Mouse (Mus musculus) lung, adult 2 months (tissue): ENCODE data around the gene Bcl6b. TPM values are rescaled to one million over a fixed set of nuclear protein-coding genes. Genes with fewer than 3 reads are reported as not detected.

Source experiments
- DNase-seq: peaks from one replicate; pipeline ENCODE4 v3.0.0; 2022
- H3K4me1 ChIP-seq: fragments of 200-500 bp; 2 replicates; pipeline ENCODE4 v1.6.1; 2011; ENCODE audit warnings: low read length; ENCODE audit not compliant: control insufficient read depth, insufficient read depth
- H3K4me3 ChIP-seq: fragments of 200-500 bp; replicated peaks from 2 replicates; pipeline ENCODE3; 2011; ENCODE audit warnings: low read depth, mild to moderate bottlenecking, control low read depth, low read length; ENCODE audit errors: extremely low read depth
- CTCF ChIP-seq: fragments of 200-500 bp; IDR thresholded peaks from 2 replicates; pipeline ENCODE4 v1.5.1; 2011; ENCODE audit warnings: mild to moderate bottlenecking, low read length, control low read depth; ENCODE audit not compliant: insufficient read depth
- POLR2A ChIP-seq: fragments of 200-500 bp; IDR thresholded peaks from 2 replicates; pipeline ENCODE4 v1.6.1; 2011; ENCODE audit warnings: low read depth, mild to moderate bottlenecking, control low read depth, low read length, borderline replicate concordance; ENCODE audit errors: extremely low read depth
- WGBS: fragments of 180-500 bp; shearing (Covaris S2); methylation state at CpG from one replicate; pipeline ENCODE4 v1.1.7; 2018; 5-methylcytosine and 5-hydroxymethylcytosine counted together
- polyA plus RNA-seq: library from polyadenylated mRNA; depleted of rRNA; stranded (reverse); fragments of >200 nt; gene quantifications from 2 replicates; pipeline ENCODE4 v1.2.3, GENCODE M21; 2012

Bcl6b gene
- polyA plus RNA-seq, 1 experiment = 21.9 TPM

DNA sequence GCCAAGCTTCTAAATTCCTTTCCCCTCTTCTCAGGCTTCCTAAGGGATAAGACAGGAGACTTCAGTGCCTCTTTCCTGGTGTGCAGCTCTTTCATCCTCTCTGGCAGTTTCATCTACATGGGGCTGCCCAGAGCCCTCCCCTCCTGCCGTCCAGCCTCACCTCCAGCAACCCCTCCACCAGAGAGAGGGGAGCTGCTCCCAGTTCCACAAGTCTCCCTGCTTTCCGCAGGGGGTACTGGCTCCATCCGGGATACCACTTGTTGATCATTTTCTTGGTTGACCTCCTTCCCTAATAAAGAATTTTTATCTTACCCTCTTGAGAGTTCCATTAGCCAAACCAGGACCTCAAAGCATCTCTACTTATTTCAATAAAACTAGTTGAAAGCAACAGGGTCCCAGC lies 13.5 kb downstream of the Bcl6b start:
- WGBS = 71% methylated on average over 3 of the region's 3 CpGs
- Histone ChIP-seq H3K4me1 (peaks cover 8% of the 10 kb centered on the region), H3K4me3 (no peak overlapping the region)
- DNase-seq = no peak
- no peak for TF ChIP-seq CTCF
- TF ChIP-seq POLR2A = no peak

GRCm38 (mm10) chr11:70215301-70215700 lies 14.3 kb downstream of the Bcl6b start:
- WGBS = 36% methylated on average over 22 of the region's 22 CpGs
- H3K4me3 ChIP-seq = no peak overlapping the region
- peaks cover 7% of the 10 kb centered on the region for H3K4me1 ChIP-seq
- no peak for TF ChIP-seq CTCF
- no peak for TF ChIP-seq POLR2A
- no peak for DNase-seq

- H3K4me1 ChIP-seq = peaks cover 4% of the 10 kb centered on the region; the same call in 1 of the 2 replicates
- no peak for DNase-seq
- TF ChIP-seq CTCF (no peak), POLR2A (no peak)
- no peak overlapping the region for H3K4me3 ChIP-seq
- 25% methylated on average over 18 of the region's 18 CpGs for WGBS
These were observed 14.8 kb downstream of the Bcl6b start for GRCm38 (mm10) chr11:70214856-70215209.

DNA sequence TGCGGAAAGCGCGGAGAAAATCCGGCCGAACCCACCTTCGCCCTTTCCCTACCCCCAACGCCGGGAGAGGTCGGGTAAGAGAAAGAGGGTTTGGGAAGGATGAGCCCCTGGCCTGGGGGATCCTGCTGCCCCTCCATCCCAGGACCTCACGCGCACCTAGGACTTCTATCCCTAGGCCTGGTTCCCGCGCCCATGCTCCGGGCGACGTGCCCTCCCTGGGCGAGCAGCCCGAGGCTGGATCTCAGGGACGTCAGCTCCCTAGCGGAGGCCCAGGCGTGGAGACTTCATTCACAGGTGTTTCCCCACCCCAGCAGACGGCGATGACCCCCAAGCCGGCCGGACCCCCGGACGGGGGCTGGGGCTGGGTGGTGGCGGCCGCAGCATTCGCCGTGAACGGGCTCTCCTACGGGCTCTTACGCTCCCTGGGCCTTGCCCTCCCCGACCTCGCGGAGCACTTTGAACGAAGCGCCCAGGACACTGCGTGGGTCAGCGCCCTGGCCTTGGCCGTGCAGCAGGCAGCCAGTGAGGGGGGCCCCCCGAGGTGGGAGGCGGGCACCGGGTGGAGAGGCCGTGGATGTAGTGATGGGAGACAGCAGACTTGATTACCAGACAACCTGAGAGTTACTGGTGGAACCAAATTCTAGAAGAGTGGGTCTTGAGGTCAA lies 15.3 kb downstream of the Bcl6b start:
- 3% methylated on average over 46 of the region's 46 CpGs for WGBS
- 0 out of 2 replicates have a peak, but pooled peaks have one; percentile 3 for TF ChIP-seq POLR2A
- no peak for TF ChIP-seq CTCF
- Histone ChIP-seq H3K4me1 (peaks cover 4% of the 10 kb centered on the region; the same call in 1 of the 2 replicates), H3K4me3 (peak overlapping the region; percentile 31)
- DNase-seq = no peak

- Histone ChIP-seq H3K4me1 (peaks cover 6% of the 10 kb centered on the region; the same call in 1 of the 2 replicates), H3K4me3 (peak overlapping the region; percentile 31)
- 12% methylated on average over 26 of the region's 26 CpGs for WGBS
- TF ChIP-seq CTCF = no peak
- 0 out of 2 replicates have a peak, but pooled peaks have one; percentile 17 for TF ChIP-seq POLR2A
- no peak for DNase-seq
These were observed 15.9 kb downstream of the Bcl6b start for GRCm38 (mm10) chr11:70213736-70214135.

GRCm38 (mm10) chr11:70212896-70213295 lies 16.7 kb downstream of the Bcl6b start:
- Histone ChIP-seq H3K4me1 (peaks cover 8% of the 10 kb centered on the region; the same call in 1 of the 2 replicates), H3K4me3 (no peak overlapping the region)
- peak; percentile 56 for TF ChIP-seq CTCF
- 0 out of 2 replicates have a peak, but pooled peaks have one; percentile 0 for TF ChIP-seq POLR2A
- 7% methylated on average over 9 of the region's 9 CpGs for WGBS
- DNase-seq = peak; percentile 66

DNA sequence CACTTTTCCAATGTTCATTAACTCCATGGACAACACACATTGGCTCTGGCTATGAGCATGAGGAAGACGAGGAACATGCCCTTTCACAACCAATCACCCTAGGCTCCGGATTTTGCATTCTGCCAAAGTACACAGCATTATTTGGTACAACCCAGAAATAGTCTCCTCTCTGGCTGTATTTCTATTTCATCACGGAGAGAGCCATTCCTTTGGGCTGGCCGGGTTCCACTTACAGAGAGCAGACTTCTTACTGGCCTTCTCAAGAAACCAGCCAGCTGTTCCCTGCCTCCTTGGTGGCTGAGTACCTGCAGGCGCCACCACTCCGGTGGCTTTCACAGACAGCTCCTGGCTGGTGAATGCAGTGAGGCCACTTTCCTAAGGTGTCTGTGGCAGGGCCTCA lies 17.2 kb downstream of the Bcl6b start, which contains the start of gene Slc16a11:
TSS of gene Slc16a11 (plus strand) at position 330 of the 400 bp plus-strand sequence.
- whole genome bisulfite sequencing = 37% methylated on average over 6 of the region's 6 CpGs
- H3K4me3 ChIP-seq = no peak within 1 kb of the TSS
- peaks cover 8% of the 10 kb centered on the region; the same call in 1 of the 2 replicates for H3K4me1 ChIP-seq
- peak; percentile 39; the same call in 1 of the 2 replicates for TF ChIP-seq POLR2A
- no peak for TF ChIP-seq CTCF
- no peak for DNase-seq

GRCm38 (mm10) chr11:70211972-70212371 lies 17.6 kb downstream of the Bcl6b start:
- 74% methylated on average over 6 of the region's 6 CpGs for WGBS
- DNase-seq = no peak
- Histone ChIP-seq H3K4me3 (no peak overlapping the region), H3K4me1 (peaks cover 8% of the 10 kb centered on the region; the same call in 1 of the 2 replicates)
- no peak for TF ChIP-seq CTCF
- TF ChIP-seq POLR2A = no peak

DNA sequence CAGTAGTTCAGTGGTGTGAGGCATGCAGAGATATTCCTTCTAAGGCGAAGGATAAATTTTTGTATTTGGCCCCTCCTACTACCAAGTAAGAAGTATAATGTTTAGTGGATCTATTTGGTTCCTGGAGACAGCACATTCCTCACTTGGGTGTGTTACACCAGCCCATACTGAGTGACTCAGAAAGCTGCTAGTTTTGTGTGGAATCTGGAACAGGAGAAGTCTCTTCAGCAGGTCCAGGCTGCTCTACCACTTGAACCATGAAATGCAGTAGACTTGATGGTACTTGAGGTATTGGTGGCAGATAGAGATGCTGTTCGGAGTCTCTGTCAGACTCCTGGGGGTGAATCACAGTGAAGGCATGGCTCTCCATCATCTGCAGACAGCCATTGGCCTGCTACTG lies 18.9 kb downstream of the Bcl6b start:
- TF ChIP-seq CTCF = no peak
- TF ChIP-seq POLR2A = no peak
- 76% methylated on average over 2 of the region's 2 CpGs for WGBS
- no peak for DNase-seq
- no peak overlapping the region for H3K4me3 ChIP-seq
- H3K4me1 ChIP-seq = peaks cover 8% of the 10 kb centered on the region; the same call in 1 of the 2 replicates
